Mouse (Mus musculus) bone marrow macrophage, adult 2 months (primary cell): ENCODE data around the gene Tnni3.

Experiments used
- CTCF ChIP-seq: IDR thresholded peaks from 2 replicates; pipeline ENCODE4 v1.5.1; 2012; ENCODE audit warnings: low read depth, mild to moderate bottlenecking, low read length, moderate library complexity
- POLR2A ChIP-seq: IDR thresholded peaks from 2 replicates; pipeline ENCODE4 v1.6.1; 2012; ENCODE audit warnings: mild to moderate bottlenecking, low read depth, low read length, borderline replicate concordance

- TF ChIP-seq CTCF (no peak), POLR2A (no peak)
Measured at GRCm38 (mm10) chr7:4478796-4479291, 45.2 kb downstream of the Tnni3 start.
